Mouse (Mus musculus) layer of hippocampus, adult 18-20 months (tissue): ENCODE measurements around the gene Stab2. TPM values are rescaled to one million over a fixed set of nuclear protein-coding genes. Genes with fewer than 3 reads are reported as not detected.

Experiments
- total RNA-seq, 2 experiments: library from RNA; stranded (reverse); gene quantifications; 2 replicates each; pipeline ENCODE4 v1.2.3; 2021

The Stab2 gene
- total RNA-seq, 2 experiments from 2014 or later: 0.40 to 0.41 TPM

Other genes with a start within 250 kb of the Stab2 start
- 10 to 100 TPM; 29.2 to 41.2 TPM for gene Gm49358, start 244.1 kb downstream of the Stab2 start, total RNA-seq
- gene Nt5dc3, start 229.0 kb downstream of the Stab2 start, total RNA-seq: 100 to 1,000 TPM; 132 to 138 TPM
- gene 1700113H08Rik, start 50.0 kb upstream of the Stab2 start, total RNA-seq: not detected